Mouse (Mus musculus) midbrain, embryonic 16.5 days (tissue): Measurements from ENCODE around the gene Clpb. TPM values are rescaled to one million over a fixed set of nuclear protein-coding genes. Genes with fewer than 3 reads are reported as not detected.

Experiments
- ATAC-seq: fragments of 200-750 bp; cut with Nextera tagmentation; 2 replicates; pipeline ENCODE4 v1.8.0; 2017; ENCODE audit warnings: moderate TSS enrichment
- H3K27ac ChIP-seq: fragments of 300-500 bp; sonication (generic); 2 replicates; pipeline ENCODE4 v1.5.1; 2014; ENCODE audit warnings: mild to moderate bottlenecking, low read length, mixed read lengths
- H3K27me3 ChIP-seq: fragments of 300-500 bp; sonication (generic); 2 replicates; pipeline ENCODE4 v1.6.1; 2014; ENCODE audit warnings: low read depth, low read length, mixed read lengths; ENCODE audit not compliant: control insufficient read depth, insufficient read depth
- H3K36me3 ChIP-seq: fragments of 300-500 bp; sonication (generic); 2 replicates; pipeline ENCODE4 v1.6.1; 2014; ENCODE audit warnings: mild to moderate bottlenecking, low read length, moderate library complexity, mixed read lengths; ENCODE audit not compliant: control insufficient read depth, insufficient read depth
- H3K4me1 ChIP-seq: fragments of 300-500 bp; sonication (generic); 2 replicates; pipeline ENCODE4 v1.6.1; 2014; ENCODE audit warnings: mild to moderate bottlenecking, low read length, mixed read lengths; ENCODE audit not compliant: control insufficient read depth, insufficient read depth
- H3K4me2 ChIP-seq: fragments of 300-500 bp; sonication (generic); 2 replicates; pipeline ENCODE4 v1.6.1; 2014; ENCODE audit warnings: mild to moderate bottlenecking, low read length, mixed read lengths
- H3K4me3 ChIP-seq: fragments of 300-500 bp; sonication (generic); 2 replicates; pipeline ENCODE4 v1.5.1; 2014; ENCODE audit warnings: low read depth, mild to moderate bottlenecking, low read length, moderate library complexity, mixed read lengths
- H3K9ac ChIP-seq: fragments of 300-500 bp; sonication (generic); 2 replicates; pipeline ENCODE4 v1.6.1; 2014; ENCODE audit warnings: low read depth, low read length, mixed read lengths
- H3K9me3 ChIP-seq: fragments of 300-500 bp; sonication (generic); replicated peaks from 2 replicates; pipeline ENCODE4 v1.6.1; 2014; ENCODE audit warnings: mild to moderate bottlenecking, low read length, mixed read lengths; ENCODE audit not compliant: control insufficient read depth, poor library complexity, severe bottlenecking
- WGBS: fragments of 180-500 bp; shearing (Covaris S2); extraction: QIAGEN DNeasy Blood & Tissue Kit; methylation state at CpG from one replicate; pipeline ENCODE4 v1.1.7; 2014; 5-methylcytosine and 5-hydroxymethylcytosine counted together
- polyA plus RNA-seq: library from polyadenylated mRNA; unstranded; fragments of >200 nt; fragmentation: Nextera tagmentation; extraction: Ambion mirVana; gene quantifications from 2 replicates; pipeline ENCODE4 v1.2.1, GENCODE M21; 2015

Clpb gene
- polyA plus RNA-seq, 1 experiment from 2014 or later: 43.0 TPM

DNA sequence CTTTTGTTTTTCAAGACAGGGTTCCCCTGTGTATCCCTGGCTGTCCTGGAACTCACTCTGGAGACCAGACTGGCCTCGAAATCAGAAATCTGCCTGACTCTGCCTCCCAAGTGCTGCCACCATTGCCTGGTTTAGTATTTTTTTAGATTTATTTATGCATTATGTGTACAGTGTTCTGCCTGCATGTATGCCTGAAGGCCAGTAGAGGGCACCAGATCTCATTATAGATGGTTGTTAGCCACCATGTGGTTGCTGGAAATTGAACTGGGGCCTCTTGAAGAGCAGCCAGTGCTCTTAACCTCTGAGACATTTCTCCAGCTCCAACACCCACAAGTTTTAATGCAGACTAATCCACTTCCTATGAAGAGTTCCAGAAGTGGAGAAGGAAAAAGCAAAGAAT lies 1.4 kb upstream of the Clpb start:
- WGBS: 89% methylated on average over 1 of the region's 1 CpGs
- H3K4me2 ChIP-seq: no peak overlapping the region
- no peaks in the 10 kb centered on the region for H3K9me3 ChIP-seq
- H3K27me3 ChIP-seq: no peaks in the 10 kb centered on the region
- H3K27ac ChIP-seq: no peak overlapping the region
- H3K36me3 ChIP-seq: no peaks in the 10 kb centered on the region
- no peak for ATAC-seq
- H3K9ac ChIP-seq: no peak overlapping the region
- no peak overlapping the region for H3K4me3 ChIP-seq
- peaks cover 22% of the 10 kb centered on the region for H3K4me1 ChIP-seq

DNA sequence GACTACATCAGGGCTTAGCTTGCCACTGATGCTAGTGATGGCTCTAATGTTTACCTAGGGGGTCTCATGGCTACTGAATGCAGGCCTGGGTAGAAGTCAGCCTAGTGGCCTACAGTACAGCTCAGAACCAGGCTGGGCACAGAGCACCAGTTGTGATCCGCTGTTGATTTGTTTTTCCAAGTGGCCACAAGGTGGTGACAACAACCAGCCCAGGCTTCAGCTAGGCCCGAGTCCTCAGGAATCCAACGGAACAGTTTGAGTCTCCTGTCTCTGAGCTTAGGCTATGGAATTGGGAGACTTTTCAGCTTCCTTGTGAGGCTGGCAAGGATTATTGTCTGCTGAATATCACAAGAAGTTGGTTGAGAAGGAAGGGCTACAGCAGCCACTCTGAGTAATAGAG lies 3.1 kb downstream of the Clpb start:
- H3K9ac ChIP-seq: peak overlapping the region; percentile 32
- no peak overlapping the region for H3K4me3 ChIP-seq
- no peaks in the 10 kb centered on the region for H3K36me3 ChIP-seq
- no peak overlapping the region for H3K27ac ChIP-seq
- H3K9me3 ChIP-seq: no peaks in the 10 kb centered on the region
- no peak for ATAC-seq
- WGBS: 1% methylated on average over 3 of the region's 3 CpGs
- H3K4me1 ChIP-seq: peaks cover 29% of the 10 kb centered on the region
- H3K4me2 ChIP-seq: peak overlapping the region; percentile 27; the same call in 1 of the 2 replicates
- no peaks in the 10 kb centered on the region for H3K27me3 ChIP-seq

DNA sequence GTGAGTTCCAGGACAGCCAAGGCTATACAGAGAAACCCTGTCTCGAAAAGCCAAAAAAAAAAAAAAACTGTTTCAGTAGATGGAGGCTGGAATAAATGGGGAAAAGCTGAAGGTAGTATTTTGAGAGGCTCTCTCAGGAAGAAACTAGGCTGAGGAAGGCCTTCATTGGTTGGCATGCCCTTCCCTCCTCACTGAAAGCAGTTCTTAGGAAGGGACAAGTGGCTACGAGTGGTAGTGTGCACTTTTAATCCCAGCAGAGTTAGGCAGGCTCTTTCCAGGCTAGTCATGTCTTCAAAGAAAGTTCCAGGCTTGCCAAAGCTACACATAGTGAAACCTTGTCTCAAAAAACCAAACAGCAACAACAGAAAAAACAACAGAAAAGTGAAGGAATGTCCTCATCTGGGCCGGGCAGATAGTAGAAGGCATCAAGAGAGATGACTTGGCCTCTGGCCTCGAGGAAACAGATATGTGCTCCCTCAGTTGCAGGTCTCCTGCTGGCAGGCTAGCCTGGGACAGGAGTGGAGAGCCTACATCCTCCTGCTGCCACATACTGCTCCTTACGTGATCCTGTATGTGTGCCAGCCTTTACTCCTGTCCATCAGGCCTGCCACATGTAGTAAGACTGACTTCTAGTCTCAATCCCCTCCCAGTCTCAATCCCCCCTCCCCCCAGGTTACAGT lies 8.3 kb downstream of the Clpb start:
- H3K27me3 ChIP-seq: no peaks in the 10 kb centered on the region
- peaks cover 20% of the 10 kb centered on the region for H3K4me1 ChIP-seq
- WGBS: 75% methylated on average over 5 of the region's 5 CpGs
- no peak overlapping the region for H3K4me3 ChIP-seq
- no peaks in the 10 kb centered on the region for H3K36me3 ChIP-seq
- no peak overlapping the region for H3K4me2 ChIP-seq
- H3K9ac ChIP-seq: no peak overlapping the region
- no peak for ATAC-seq
- no peaks in the 10 kb centered on the region for H3K9me3 ChIP-seq
- H3K27ac ChIP-seq: no peak overlapping the region

DNA sequence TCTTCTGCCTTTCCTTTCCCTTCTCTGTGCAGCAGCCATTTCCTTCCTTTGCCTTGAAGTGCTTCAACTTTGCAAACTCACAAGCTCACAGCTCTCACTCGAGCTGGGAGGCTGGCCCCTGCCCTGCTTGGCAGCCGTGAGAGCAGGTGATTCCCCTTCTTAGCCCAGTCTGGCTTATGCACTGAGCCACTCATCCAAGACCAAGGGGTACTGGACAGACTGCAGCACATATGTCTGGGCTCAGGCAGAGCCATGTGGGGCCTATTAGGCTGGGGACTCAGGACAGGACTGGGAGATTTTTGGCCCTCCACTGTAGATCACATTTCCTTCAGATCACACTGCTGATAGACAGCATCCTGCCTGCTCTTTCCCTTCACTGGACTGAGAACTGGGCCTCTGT lies 10.1 kb downstream of the Clpb start:
- Histone ChIP-seq H3K27me3 (no peaks in the 10 kb centered on the region), H3K27ac (no peak overlapping the region), H3K36me3 (no peaks in the 10 kb centered on the region), H3K4me2 (no peak overlapping the region), H3K9ac (no peak overlapping the region), H3K4me1 (peaks cover 11% of the 10 kb centered on the region), H3K4me3 (no peak overlapping the region), H3K9me3 (no peaks in the 10 kb centered on the region)
- ATAC-seq: no peak
- 21% methylated on average over 2 of the region's 2 CpGs for WGBS

DNA sequence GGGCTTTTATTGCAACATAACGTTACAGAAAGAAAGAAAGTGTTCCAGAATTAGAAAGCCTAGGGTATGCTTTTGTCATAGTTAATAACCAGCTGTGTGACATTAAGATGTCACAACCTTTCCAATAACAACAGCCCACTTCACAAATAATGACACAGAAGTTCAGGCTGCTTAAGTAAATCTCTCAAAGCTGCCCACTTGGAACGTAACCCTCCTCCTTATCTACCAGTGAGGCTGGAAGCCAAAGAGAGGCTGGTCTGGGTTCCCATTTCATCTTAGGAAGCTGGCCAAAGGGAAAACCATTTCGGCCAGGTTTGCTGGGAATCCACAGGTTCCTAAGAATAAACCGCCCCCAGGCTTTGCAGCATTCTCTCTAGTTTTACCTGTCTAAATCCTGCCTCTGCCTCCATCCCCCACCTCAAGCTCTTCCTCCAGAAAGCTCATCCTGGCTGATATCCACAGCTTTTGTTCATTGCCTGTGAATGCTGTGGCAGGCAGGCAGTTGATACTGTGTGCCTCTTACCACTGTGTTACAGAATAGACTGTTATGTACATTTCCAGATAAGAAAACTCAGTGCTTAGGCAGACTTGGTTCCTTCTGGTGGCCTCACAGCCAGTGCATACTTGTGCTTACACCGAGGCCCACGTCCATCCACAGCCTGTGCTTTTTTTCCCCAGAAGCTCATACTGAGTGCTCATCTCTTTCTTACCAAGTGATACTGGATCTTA lies 12.8 kb downstream of the Clpb start:
- 0 out of 2 replicates have a peak overlapping the region, but pooled peaks have one; percentile 10 for H3K9ac ChIP-seq
- H3K27ac ChIP-seq: no peak overlapping the region
- H3K4me1 ChIP-seq: peaks cover 11% of the 10 kb centered on the region
- H3K9me3 ChIP-seq: no peaks in the 10 kb centered on the region
- ATAC-seq: no peak; the same call in 1 of the 2 replicates
- H3K4me3 ChIP-seq: no peak overlapping the region
- no peaks in the 10 kb centered on the region for H3K36me3 ChIP-seq
- H3K4me2 ChIP-seq: no peak overlapping the region
- 32% methylated on average over 6 of the region's 6 CpGs for WGBS
- no peaks in the 10 kb centered on the region for H3K27me3 ChIP-seq

DNA sequence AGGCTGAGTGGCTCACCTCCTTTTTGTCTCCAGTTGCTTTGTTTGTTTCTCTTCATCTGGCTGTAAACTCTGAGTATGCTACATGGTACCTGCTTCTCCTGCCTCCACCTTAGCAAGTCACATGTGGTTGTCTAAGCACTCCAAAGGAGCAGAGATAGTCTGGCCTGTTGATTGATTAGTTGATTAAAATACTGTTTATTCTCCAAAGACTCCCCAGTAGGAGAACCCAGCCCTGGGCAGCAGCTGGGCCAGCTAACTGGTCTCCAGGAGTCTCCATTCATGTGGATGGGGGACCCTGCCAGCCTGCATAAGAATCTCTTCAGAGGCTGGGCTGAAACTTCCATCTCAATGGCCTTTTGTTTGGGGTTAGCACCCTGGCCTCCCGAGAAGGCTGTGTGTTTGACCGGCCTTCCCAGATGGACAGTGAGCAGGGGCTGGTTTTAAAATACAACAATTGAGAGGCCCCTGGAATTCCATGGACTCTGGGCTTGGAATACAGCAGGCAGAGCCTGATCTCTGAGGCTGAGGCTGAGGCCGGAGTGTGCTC lies 13.4 kb downstream of the Clpb start:
- 19% methylated on average over 3 of the region's 3 CpGs for WGBS
- no peak for ATAC-seq
- H3K9ac ChIP-seq: no peak overlapping the region

DNA sequence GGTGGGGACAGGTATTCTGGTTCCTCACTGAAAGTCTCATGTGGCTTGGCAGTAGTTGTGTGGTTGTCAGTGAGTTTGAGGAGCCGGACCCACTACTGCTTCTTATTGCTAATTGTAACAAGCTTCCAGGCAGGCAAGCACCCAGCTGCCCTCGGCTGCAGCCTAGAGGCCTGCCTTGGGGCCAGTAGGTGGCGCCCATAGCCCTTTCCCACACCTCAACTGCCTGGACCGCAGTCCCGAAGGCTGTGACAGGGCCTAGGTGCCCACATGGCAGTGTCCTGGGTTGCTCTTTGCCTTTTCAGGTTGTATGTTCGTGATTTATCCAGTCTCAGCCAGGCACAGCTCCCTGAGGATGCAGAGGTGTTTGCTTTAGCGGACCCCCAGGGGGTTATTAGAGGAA lies 16.2 kb downstream of the Clpb start:
- peak; percentile 90 for ATAC-seq
- Histone ChIP-seq H3K4me2 (no peak overlapping the region), H3K9me3 (no peaks in the 10 kb centered on the region), H3K27me3 (no peaks in the 10 kb centered on the region), H3K9ac (0 out of 2 replicates have a peak overlapping the region, but pooled peaks have one; percentile 23), H3K4me1 (peaks cover 21% of the 10 kb centered on the region), H3K36me3 (no peaks in the 10 kb centered on the region), H3K27ac (no peak overlapping the region), H3K4me3 (no peak overlapping the region)
- 9% methylated on average over 7 of the region's 7 CpGs for WGBS

More for the DNA sequence above, 13.4 kb downstream of the Clpb start:
- H3K36me3 ChIP-seq: no peaks in the 10 kb centered on the region
- H3K9me3 ChIP-seq: no peaks in the 10 kb centered on the region
- H3K4me1 ChIP-seq: peaks cover 11% of the 10 kb centered on the region
- H3K27me3 ChIP-seq: no peaks in the 10 kb centered on the region
- no peak overlapping the region for H3K27ac ChIP-seq
- H3K4me2 ChIP-seq: no peak overlapping the region
- no peak overlapping the region for H3K4me3 ChIP-seq

DNA sequence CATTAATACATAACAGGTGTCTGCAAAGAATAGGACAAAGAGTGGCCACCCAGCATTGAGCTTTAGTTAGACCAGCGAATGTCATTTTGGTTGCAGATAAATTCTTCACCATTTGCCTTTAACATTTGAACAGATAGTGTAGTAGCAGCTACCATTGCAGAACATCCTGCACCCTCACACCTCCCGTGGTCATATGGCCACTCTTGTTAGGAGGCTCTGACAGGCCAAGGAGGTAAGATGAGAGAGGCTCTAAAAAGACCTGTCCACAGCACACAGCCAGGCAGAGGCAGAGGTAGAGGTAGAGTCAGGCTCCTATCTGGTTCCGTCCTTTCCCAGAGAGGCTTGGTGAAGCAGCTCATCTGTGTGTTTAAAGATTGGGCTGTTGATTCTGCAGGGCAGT lies 17.5 kb downstream of the Clpb start:
- Histone ChIP-seq H3K4me1 (peaks cover 17% of the 10 kb centered on the region), H3K27me3 (no peaks in the 10 kb centered on the region), H3K9ac (no peak overlapping the region), H3K4me3 (no peak overlapping the region), H3K9me3 (no peaks in the 10 kb centered on the region), H3K4me2 (no peak overlapping the region), H3K36me3 (no peaks in the 10 kb centered on the region), H3K27ac (no peak overlapping the region)
- 79% methylated on average over 3 of the region's 3 CpGs for WGBS
- ATAC-seq: no peak

DNA sequence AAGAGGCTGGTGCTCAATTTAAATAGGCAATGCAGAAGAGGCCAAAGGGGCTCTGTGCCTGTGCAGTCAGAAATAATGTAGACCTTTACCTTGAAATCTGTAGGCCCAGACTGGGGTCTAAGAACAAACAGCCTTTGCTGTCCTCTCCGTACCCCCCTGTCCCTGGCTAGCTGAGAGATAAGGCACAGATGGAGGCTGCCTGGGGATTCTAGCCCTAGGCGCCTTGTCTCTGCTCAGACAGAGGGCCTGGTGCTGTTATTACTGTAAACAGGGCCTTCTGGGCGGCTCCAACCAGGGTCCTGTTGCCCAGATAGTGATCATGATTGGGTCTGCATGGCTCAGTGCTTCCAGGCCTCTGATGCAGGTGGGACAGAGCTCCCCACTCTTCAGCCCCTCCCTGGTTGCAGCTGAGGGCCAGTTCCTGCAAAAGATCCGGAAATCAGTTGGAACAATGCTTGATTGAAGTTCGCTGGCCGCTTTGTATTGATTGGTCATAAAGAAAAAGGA lies 18.2 kb downstream of the Clpb start:
- Histone ChIP-seq H3K36me3 (no peaks in the 10 kb centered on the region), H3K4me2 (no peak overlapping the region), H3K4me3 (no peak overlapping the region), H3K27ac (no peak overlapping the region), H3K4me1 (peaks cover 11% of the 10 kb centered on the region), H3K27me3 (no peaks in the 10 kb centered on the region), H3K9me3 (no peaks in the 10 kb centered on the region), H3K9ac (no peak overlapping the region)
- 48% methylated on average over 6 of the region's 6 CpGs for whole genome bisulfite sequencing
- no peak for ATAC-seq
